Mouse (Mus musculus): ENCODE data around the gene Nfkb1. TPM values are rescaled to one million over a fixed set of nuclear protein-coding genes. Genes with fewer than 3 reads are reported as not detected.

Gene Nfkb1
- 10 to 100 TPM; 20.8 to 24.4 TPM for total RNA-seq (2021)
- long read RNA-seq, experiment 1, full-length matches to known transcripts: 9 of 14 reads
- long read RNA-seq, experiment 1, partial matches to known transcripts: 3 of 14 reads
- long read RNA-seq, experiment 1, other reads (novel, unspliced or antisense): 2 of 14 reads
- long read RNA-seq, experiment 2, full-length matches to known transcripts: 7 of 12 reads
- long read RNA-seq, experiment 2, partial matches to known transcripts: 3 of 12 reads
- long read RNA-seq, experiment 2, other reads (novel, unspliced or antisense): 2 of 12 reads

GRCm38 (mm10) chr3:135691191-135692131 lies at the start of gene Nfkb1:
TSS of gene Nfkb1 (minus strand) at chr3:135691547.
- intact Hi-C loops (cut with DNase I): loop anchor here (10.0 kb wide), 1 partner anchor 257 kb away; the partner anchor contains the start of gene Ube2d3
- peak within 1 kb of the TSS; percentile 88 for H3K27ac ChIP-seq
- no peak for TF ChIP-seq CTCF (IDR thresholded peaks at IDR 0.05)
- DNase-seq (ENCODE audit: extremely low spot score in 1 of 2, low spot score in 2 of 2): peak; percentile 52
- H3K4me3 ChIP-seq: peak within 1 kb of the TSS; percentile 83

DNA sequence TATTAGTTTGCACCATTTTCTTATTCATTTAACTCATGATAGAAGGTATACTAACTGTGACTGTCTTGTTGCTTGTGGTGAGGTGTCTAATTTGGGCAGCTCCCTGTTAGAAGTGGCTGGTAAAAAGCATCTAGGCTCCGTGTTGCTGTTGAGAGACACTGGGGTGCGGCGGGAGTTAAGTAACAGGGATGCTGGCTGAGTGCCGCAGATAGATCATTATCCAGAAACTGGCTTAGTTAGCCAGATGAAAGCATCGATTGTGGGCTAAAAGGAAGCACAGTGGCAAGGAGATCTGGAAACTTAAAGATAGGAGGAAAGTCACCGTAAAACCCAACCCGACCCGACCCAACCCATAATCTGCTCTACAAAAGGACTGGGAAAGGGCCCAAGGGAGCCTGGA lies 49.4 kb upstream of the Nfkb1 start:
- Histone ChIP-seq H3K27ac (no peak overlapping the region), H3K4me3 (no peak overlapping the region)
- DNase-seq (ENCODE audit: extremely low spot score in 1 of 2, low spot score in 2 of 2): no peak
- intact Hi-C loops (cut with DNase I): no loop called here
- TF ChIP-seq CTCF (IDR thresholded peaks at IDR 0.05): no peak

GRCm38 (mm10) chr3:135734736-135735135 lies 43.4 kb upstream of the Nfkb1 start:
- no peak for TF ChIP-seq CTCF (IDR thresholded peaks at IDR 0.05)
- no peak overlapping the region for H3K27ac ChIP-seq
- intact Hi-C loops (cut with DNase I): loop anchor here (1.0 to 5.0 kb wide), 2 partner anchors 122 to 442 kb away; no protein-coding TSS in a partner anchor

DNA sequence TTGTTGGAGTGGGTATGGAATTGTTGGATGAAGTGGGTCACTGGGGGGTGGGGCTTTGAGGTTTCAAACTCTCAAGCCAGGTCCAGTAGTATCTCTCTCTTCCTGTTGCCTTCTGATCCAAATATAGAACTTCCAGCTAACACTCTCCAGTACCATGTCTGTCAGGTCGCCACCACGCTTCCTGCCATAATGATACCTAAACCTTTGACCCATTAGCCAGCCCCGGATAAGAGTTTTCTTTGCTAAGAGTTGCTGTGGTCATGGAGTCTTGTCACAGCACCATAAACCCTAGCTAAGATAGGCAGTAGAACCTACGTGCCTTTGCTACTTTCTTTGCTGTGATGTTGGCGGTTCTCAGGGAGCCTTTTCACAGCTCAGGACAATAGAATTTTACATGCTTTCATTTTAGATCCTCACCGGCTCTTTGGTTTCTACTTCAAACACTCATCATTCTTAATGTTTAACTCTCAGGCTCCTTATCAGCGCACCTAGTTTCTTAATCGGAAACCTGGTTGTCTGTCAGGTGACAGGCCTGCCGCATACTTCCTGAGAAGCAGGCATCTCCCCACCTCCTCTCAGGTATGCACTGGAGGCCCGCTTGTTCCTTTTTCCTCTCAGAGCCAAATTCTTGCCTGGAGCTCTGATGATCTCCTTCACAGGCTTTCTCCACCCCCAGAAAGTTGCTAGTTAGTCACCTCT lies 41.5 kb upstream of the Nfkb1 start:
- no peak overlapping the region for H3K27ac ChIP-seq
- DNase-seq (ENCODE audit: extremely low spot score in 1 of 2, low spot score in 2 of 2): no peak
- H3K4me3 ChIP-seq: no peak overlapping the region
- intact Hi-C loops (cut with DNase I): loop anchor here (5.0 kb wide), 1 partner anchor 441 kb away; no protein-coding TSS in a partner anchor
- TF ChIP-seq CTCF (IDR thresholded peaks at IDR 0.05): no peak

More at GRCm38 (mm10) chr3:135734736-135735135, 43.4 kb upstream of the Nfkb1 start:
- H3K4me3 ChIP-seq: no peak overlapping the region
- no peak for DNase-seq (ENCODE audit: extremely low spot score in 1 of 2, low spot score in 2 of 2)

DNA sequence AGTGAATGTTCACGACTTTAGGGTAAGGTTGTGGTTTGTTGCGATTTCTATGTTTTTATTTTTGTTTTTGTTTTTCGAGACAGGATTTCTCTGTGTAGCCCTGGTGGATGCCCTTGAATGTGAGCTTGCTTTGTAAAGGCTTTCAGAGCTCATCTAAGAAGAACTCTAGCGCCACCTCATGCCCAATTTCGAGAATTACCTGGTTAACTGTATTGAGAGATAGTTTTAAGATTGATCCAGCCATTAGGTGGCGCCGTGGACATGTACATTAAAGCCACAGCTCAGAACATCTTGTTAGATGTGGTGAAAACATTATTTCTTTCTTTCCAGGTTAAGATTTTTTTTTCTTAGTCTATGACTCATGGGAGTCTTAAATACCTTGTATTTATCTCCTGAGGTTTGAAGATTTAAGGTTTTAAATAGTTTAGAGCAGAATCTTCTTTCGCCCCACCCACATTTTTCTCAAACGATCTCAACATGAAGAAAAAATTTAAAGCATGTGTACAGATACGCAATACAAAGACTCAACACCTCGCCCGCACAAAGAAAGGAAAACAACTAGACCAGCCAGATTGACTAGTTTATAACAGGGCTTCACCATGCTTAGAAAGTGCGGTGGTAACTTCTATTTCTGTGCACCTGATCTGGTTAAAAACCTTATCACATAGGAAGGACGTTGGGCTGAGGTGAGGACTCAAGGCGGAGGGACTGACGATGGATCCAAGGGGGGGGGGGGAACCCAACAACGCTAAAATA lies 40.1 kb upstream of the Nfkb1 start:
- peak; percentile 98 for TF ChIP-seq CTCF (IDR thresholded peaks at IDR 0.05)
- peak; percentile 92 to 93 for DNase-seq (ENCODE audit: extremely low spot score in 1 of 2, low spot score in 2 of 2)
- intact Hi-C loops (cut with DNase I): loop anchor here (1.0 to 5.0 kb wide), 3 partner anchors 175 to 439 kb away; no protein-coding TSS in a partner anchor
- H3K27ac ChIP-seq: no peak overlapping the region
- H3K4me3 ChIP-seq: no peak overlapping the region

- no peak for DNase-seq (ENCODE audit: extremely low spot score in 1 of 2, low spot score in 2 of 2)
- peak overlapping the region; percentile 33 for H3K4me3 ChIP-seq
- no peak overlapping the region for H3K27ac ChIP-seq
- TF ChIP-seq CTCF (IDR thresholded peaks at IDR 0.05): no peak
- intact Hi-C loops (cut with DNase I): loop anchor here (1.0 to 5.0 kb wide), 3 partner anchors 174 to 438 kb away; no protein-coding TSS in a partner anchor
Measured at GRCm38 (mm10) chr3:135730790-135731189, 39.4 kb upstream of the Nfkb1 start.

GRCm38 (mm10) chr3:135729575-135729974 lies 38.2 kb upstream of the Nfkb1 start:
- no peak for DNase-seq (ENCODE audit: extremely low spot score in 1 of 2, low spot score in 2 of 2)
- intact Hi-C loops (cut with DNase I): loop anchor here (10.0 kb wide), 1 partner anchor 1075 kb away; no protein-coding TSS in a partner anchor
- H3K27ac ChIP-seq: no peak overlapping the region
- no peak overlapping the region for H3K4me3 ChIP-seq
- TF ChIP-seq CTCF (IDR thresholded peaks at IDR 0.05): no peak

GRCm38 (mm10) chr3:135728900-135729299 lies 37.6 kb upstream of the Nfkb1 start:
- Histone ChIP-seq H3K27ac (no peak overlapping the region), H3K4me3 (no peak overlapping the region)
- intact Hi-C loops (cut with DNase I): loop anchor here (10.0 kb wide), 1 partner anchor 1074 kb away; no protein-coding TSS in a partner anchor
- no peak for DNase-seq (ENCODE audit: extremely low spot score in 1 of 2, low spot score in 2 of 2)
- no peak for TF ChIP-seq CTCF (IDR thresholded peaks at IDR 0.05)

DNA sequence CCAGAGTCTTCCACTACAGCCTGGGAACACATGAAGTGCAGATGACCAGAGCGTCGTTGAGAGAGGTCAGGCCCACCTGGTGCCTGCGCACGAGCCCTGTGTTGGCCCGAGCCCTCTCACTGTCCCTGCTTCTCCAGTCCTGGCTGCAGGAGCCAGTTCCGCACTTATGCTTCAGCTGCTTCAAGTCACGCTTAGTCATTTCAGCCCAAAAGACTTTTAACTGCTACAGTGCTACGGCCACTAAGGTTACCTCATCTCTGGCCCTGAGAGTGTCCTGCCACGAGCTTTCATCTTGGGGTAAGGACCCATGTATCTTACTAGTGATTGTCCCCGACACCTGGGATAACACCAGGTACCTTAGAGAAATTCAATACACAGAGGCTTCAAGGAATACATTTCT lies 36.0 kb upstream of the Nfkb1 start:
- TF ChIP-seq CTCF (IDR thresholded peaks at IDR 0.05): no peak
- Histone ChIP-seq H3K27ac (no peak overlapping the region), H3K4me3 (no peak overlapping the region)
- intact Hi-C loops (cut with DNase I): loop anchor here (10.0 kb wide), 1 partner anchor 1073 kb away; no protein-coding TSS in a partner anchor
- no peak for DNase-seq (ENCODE audit: extremely low spot score in 1 of 2, low spot score in 2 of 2)

GRCm38 (mm10) chr3:135726521-135727275 lies 35.4 kb upstream of the Nfkb1 start:
- no peak for TF ChIP-seq CTCF (IDR thresholded peaks at IDR 0.05)
- intact Hi-C loops (cut with DNase I): loop anchor here (10.0 kb wide), 1 partner anchor 1072 kb away; no protein-coding TSS in a partner anchor
- Histone ChIP-seq H3K4me3 (no peak overlapping the region), H3K27ac (no peak overlapping the region)
- no peak for DNase-seq (ENCODE audit: extremely low spot score in 1 of 2, low spot score in 2 of 2)

Measured in left cerebral cortex, adult 2 months (tissue).